Mouse (Mus musculus): ENCODE data around the gene Tmem120b.

GRCm38 (mm10) chr5:123136361-123137043, 68.3 kb downstream of the Tmem120b start:
- TF ChIP-seq POLR2A (IDR thresholded peaks at IDR 0.05; ENCODE audit: low read depth, low read length) (peak; percentile 63), CTCF (IDR thresholded peaks at IDR 0.05; ENCODE audit: borderline replicate concordance, insufficient read depth, low read length) (no peak)
